Mouse (Mus musculus) ovary, postnatal 36 days (tissue): ENCODE results near the gene Gm2016.
A peak's percentile ranks its signal among the peaks of the same experiment; 100 is the strongest.
"Not testable (repeated sequence)": the region's sequence is repeated elsewhere in the genome, so short reads cannot be mapped to it uniquely, and the experiment has no call there.

Source experiments
- DNase-seq: peaks from one replicate; pipeline ENCODE4 v3.0.0; 2022; ENCODE audit warnings: low spot score, mixed read lengths

Gene Gm2016

DNA sequence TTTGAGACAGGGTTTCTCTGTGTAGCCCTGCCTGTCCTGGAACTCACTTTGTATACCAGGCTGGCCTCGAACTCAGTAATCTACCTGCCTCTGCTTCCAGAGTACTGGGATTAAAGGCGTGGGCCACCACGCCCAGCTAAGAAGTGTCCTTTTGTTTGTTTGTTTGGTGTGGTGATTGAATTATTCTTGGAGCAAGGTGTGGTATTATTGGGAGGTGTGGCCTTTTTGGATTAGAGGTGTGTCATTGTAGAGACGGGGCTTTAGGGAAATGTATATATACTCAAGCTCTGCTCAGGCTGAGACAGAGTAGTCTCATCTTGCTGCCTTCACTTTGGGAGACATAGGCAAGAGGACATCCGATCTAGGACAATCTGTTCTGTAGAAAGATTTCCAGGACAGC lies at the start of gene Gm2016:
Gene Gm2016 (plus strand): TSS at position 301 of the 400 bp plus-strand sequence.
- not testable (repeated sequence) for DNase-seq

DNA sequence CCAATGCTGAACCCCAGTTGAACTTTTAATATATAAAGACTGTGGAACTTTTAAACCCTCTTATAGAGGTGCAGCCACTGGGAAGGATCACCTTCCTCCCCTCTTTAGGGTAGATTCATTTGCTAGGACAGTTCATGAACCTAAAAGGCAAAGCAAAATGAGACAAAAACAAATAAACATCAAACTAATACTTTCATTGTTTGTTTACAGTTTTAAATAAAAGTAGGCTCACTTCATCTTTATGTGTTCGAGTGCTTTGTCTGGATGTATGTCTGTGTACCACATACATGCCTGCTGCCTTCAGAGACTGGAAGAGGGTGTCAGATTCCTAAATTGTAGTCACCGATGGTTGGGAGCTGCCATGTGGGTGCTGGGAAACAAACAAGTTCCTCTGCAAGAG lies 31.6 kb upstream of the Gm2016 start, which contains the start of gene Gm2001:
Gene Gm2001 (minus strand): TSS at position 101 of the 400 bp plus-strand sequence.
- not testable (repeated sequence) for DNase-seq

DNA sequence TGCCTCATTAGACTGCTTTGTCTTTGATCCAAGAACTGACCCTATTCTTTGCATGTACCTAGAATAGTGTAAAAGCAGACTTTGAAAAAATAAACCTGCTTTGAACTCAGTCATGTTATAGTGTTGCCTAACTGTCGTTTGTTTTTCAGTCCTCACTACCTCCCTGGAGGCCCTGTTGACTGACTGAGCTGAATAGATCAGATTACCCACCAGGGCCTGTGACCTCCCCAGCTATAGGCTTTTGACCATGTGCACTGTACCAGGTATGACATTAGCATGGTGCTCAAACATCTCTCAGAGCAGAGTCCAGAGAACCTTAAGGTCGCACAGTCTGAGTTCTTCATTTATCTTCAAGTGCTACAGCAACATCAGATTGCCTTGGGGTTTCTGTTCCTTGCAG lies 23.2 kb upstream of the Gm2016 start:
- DNase-seq: not testable (repeated sequence)

DNA sequence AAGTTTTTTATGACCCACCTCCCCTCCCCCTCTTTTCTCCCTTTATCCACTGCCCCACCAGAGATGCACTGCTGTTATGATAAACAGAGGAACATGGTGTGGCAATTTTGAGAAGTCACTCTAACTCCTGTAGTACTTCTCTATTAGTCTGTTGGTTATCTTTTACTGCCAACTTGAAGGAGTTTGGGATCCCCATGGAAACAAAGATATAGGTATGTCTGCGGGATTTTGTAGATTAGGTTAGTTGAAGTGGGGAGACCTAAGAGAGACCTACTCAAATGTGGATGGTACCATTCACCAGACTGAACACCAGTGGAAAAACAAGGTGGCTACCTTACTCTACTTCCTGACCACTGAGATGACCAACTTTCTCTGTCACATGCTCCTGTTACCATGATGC lies 17.8 kb upstream of the Gm2016 start:
- DNase-seq: not testable (repeated sequence)

DNA sequence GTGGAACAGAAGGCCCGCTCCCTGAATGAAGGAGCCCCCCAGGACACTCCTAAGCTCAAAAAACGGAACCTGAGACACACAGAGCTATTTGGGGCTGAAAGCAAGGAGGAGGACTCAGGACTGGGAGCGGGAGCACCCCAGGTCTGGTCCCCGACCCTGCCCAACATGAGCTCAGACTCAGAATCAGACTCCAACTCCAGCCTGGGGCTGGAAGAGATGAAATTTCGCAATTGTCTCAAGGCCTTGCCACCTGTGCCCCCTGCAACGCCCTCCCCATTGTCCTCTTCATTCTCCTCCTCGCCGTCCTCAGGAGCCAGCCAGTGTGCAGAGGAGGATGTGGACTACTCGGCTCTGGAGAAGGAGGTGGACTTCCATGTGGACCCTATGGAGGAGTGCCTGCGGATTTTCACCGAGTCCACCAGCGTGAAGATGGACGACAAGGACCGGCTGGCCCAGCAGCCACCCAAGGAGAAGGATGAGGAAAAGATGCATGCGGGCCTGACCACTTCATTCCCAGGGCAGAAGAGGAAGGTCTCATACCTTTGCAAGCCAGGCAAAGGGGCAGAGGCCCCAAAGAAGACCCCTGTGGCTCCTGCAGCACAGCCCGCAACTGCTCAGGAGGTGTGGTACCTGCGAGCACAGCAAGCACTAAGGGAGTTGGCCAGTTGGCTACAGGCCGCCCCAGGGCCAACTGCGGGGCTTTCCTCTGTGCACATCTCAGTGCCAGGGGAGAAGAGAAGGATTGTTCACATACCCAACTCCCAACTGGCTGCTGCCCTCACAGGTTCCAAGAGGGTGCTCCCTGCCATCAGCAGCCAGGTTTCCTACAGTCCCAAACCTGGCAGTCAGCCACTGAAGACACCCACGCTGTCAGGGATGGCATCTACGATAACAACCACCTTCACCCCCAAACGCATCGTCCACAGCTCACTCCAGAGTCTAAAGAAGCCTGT lies 11.9 kb upstream of the Gm2016 start:
- peak; percentile 5 for DNase-seq

DNA sequence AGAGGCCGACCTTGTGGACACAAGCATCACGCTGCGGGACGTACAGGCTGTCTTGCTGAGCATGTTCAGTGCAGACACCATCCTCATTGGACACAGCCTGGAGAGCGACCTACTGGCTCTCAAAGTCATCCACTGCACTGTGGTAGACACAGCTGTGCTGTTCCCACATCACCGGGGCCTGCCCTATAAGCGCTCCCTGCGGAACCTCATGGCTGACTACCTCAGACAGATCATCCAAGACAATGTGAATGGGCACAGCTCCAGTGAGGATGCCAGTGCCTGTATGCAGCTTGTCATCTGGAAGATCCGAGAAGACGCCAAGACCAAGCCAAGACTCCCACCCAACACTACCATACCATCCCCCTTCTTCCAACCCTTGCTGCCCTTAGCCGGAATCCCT lies 10.2 kb upstream of the Gm2016 start:
- not testable (repeated sequence) for DNase-seq

DNA sequence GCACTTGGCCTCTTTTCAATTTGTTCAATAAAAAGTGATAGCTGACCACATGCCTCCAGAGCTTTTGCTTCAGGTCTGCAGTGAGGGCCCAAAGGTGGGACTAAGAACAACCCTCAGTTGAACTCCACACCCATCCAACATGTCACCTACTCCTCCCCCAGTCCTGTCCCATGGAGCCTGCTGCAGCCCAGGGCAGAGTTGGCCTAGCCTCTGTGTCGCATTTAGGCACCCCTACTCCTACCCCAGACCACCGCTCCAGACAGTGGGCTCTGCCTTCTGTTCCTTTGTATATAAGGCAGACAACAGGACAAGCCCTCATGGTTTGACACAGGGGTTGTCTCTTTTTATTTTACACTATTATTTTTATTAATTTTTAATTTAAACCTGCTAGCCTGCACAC lies 9.8 kb upstream of the Gm2016 start:
- not testable (repeated sequence) for DNase-seq

DNA sequence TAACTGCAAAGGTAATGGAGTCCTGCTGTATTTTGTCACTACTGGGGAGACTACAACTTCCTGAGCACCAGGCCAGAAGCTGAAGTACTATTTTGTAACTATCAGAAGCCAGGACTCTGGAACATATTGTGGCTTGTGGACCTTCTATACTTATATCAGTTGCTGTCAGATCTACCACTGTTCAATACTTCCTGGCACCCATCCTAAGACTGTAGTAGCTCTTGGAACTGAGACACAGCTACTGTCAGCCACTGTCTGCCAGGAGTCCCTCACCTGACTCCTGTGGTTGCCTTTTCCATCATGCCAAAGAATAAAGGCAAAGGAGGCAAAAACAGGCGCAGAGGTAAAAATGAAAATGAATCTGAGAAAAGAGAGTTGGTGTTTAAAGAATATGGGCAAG lies 21.2 kb downstream of the Gm2016 start, which contains the start of gene Gm2022:
Gene Gm2022 (plus strand): TSS at position 301 of the 400 bp plus-strand sequence.
- DNase-seq: not testable (repeated sequence)

DNA sequence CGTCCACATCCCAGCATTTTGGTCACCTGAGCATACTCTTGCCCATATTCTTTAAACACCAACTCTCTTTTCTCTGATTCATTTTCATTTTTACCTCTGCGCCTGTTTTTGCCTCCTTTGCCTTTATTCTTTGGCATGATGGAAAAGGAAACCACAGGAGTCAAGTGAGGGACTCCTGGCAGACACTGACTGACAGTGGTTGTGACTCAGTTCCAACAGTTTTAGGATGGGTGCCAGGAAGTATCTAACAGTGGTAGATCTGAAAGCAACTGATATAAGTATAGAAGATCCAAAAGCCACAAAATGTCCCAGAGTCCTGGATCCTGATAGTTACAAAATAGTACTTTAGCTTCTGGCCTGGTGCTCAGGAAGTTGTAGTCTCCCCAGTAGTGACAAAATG lies 45.8 kb downstream of the Gm2016 start, which contains the start of gene Gm2035:
Gene Gm2035 (minus strand): TSS at position 137 of the 400 bp plus-strand sequence.
- not testable (repeated sequence) for DNase-seq
